In the genomic region with DNA sequence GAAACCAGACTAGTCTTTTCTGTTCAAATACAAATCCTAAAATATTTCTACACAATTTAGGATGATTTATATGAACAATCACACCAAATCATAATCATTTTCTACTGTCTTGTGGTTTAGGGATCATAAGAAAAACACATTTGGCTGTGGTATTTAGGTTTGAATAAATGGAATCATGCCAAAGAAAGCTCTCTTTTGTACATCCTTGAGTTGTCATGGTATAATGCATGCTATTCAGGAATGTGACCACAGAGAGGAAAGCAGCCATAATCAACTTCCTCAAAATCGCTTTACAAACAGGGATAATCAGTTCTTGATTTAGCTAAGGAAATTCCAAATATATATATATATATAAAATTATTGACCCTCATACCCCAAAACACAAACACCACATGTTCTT, we compare ENCODE assay signal across 15 mouse cellular contexts.
"Had no signal": no experiment of that assay in that cellular context is flagged by ENCODE, and none has a peak within 500 bp of the region (broad histone marks: within the 10 kb centered on the region; RNA-seq: fewer than 3 reads in every experiment).

No protein-coding gene starts in this region.

- H3K4me2 ChIP-seq: midbrain, embryonic 11.5 days; midbrain, embryonic 13.5 days; midbrain, embryonic 15.5 days; neural tube, embryonic 12.5 days; stomach, embryonic 15.5 days had no signal

- H3K4me3 ChIP-seq: megakaryocyte, embryonic 14.5 days; midbrain, embryonic 13.5 days; midbrain, embryonic 15.5 days; neural tube, embryonic 12.5 days; stomach, embryonic 15.5 days had no signal

- DNase-seq: liver, postnatal 0 days; lung, adult 2 months; lung, postnatal 10 days; right cerebral cortex, postnatal 14 days; thymus, adult 2 months; thymus, postnatal 25 days; thymus, postnatal 4 days had no signal

- H3K9ac ChIP-seq: liver, postnatal 0 days; midbrain, embryonic 13.5 days; midbrain, embryonic 15.5 days; neural tube, embryonic 12.5 days; stomach, embryonic 15.5 days had no signal

- H3K27me3 ChIP-seq: megakaryocyte, embryonic 14.5 days; midbrain, embryonic 13.5 days; midbrain, embryonic 15.5 days; neural tube, embryonic 12.5 days; stomach, embryonic 15.5 days had no signal

- H3K4me1 ChIP-seq: megakaryocyte, embryonic 14.5 days; midbrain, embryonic 13.5 days; midbrain, embryonic 15.5 days; neural tube, embryonic 12.5 days; stomach, embryonic 15.5 days had no signal

- H3K36me3 ChIP-seq: midbrain, embryonic 13.5 days; midbrain, embryonic 15.5 days; neural tube, embryonic 12.5 days; stomach, embryonic 15.5 days had no signal

- ATAC-seq: liver, postnatal 0 days; midbrain, embryonic 13.5 days; midbrain, embryonic 15.5 days had no signal

- H3K27ac ChIP-seq: macrophage; midbrain, embryonic 13.5 days; midbrain, embryonic 15.5 days; neural tube, embryonic 12.5 days; stomach, embryonic 15.5 days; stomach, postnatal 0 days had no signal

- H3K9me3 ChIP-seq: megakaryocyte, embryonic 14.5 days; midbrain, embryonic 13.5 days; midbrain, embryonic 15.5 days; neural tube, embryonic 12.5 days; stomach, embryonic 15.5 days had no signal
